Mouse (Mus musculus) forebrain, embryonic 10.5 days (tissue): Measurements from ENCODE around the gene Fgf13. TPM values are rescaled to one million over a fixed set of nuclear protein-coding genes. Genes with fewer than 3 reads are reported as not detected.

Source experiments
- DNase-seq: peaks from one replicate; pipeline ENCODE4 v3.0.0-alpha.2; 2017; ENCODE audit warnings: low spot score; ENCODE audit errors: extremely low spot score
- H3K27ac ChIP-seq: fragments of 300-500 bp; sonication (generic); 2 replicates; pipeline ENCODE4 v1.5.1; 2016; ENCODE audit warnings: mild to moderate bottlenecking
- H3K27me3 ChIP-seq: fragments of 300-500 bp; sonication (generic); 2 replicates; pipeline ENCODE4 v1.6.1; 2016; ENCODE audit warnings: mild to moderate bottlenecking; ENCODE audit not compliant: poor library complexity, severe bottlenecking
- H3K36me3 ChIP-seq: fragments of 300-500 bp; sonication (generic); replicated peaks from 2 replicates; pipeline ENCODE4 v1.6.1; 2016; ENCODE audit warnings: mild to moderate bottlenecking, moderate library complexity
- H3K4me1 ChIP-seq: fragments of 300-500 bp; sonication (generic); 2 replicates; pipeline ENCODE4 v1.6.1; 2016
- H3K4me3 ChIP-seq: fragments of 300-500 bp; sonication (generic); 2 replicates; pipeline ENCODE4 v1.5.1; 2016; ENCODE audit warnings: mild to moderate bottlenecking, moderate library complexity
- H3K9me3 ChIP-seq: fragments of 300-500 bp; sonication (generic); 2 replicates; pipeline ENCODE4 v1.6.1; 2016; ENCODE audit warnings: mild to moderate bottlenecking, moderate library complexity
- WGBS: fragments of 180-500 bp; shearing (Covaris S2); methylation state at CpG from one replicate; pipeline ENCODE4 v1.1.7; 2016; 5-methylcytosine and 5-hydroxymethylcytosine counted together
- polyA plus RNA-seq: library from polyadenylated mRNA; unstranded; fragments of >200 nt; fragmentation: Nextera tagmentation; extraction: Ambion mirVana; gene quantifications from 2 replicates; pipeline ENCODE4 v1.2.1, GENCODE M21; 2016

Gene Fgf13
- 20.3 and 20.6 TPM in 2 replicates for polyA plus RNA-seq

GRCm38 (mm10) chrX:59567695-59568431 lies at the start of gene Fgf13:
Fgf13 (minus strand) TSS chrX:59568071.
- Histone ChIP-seq H3K4me1 (peaks cover 5% of the 10 kb centered on the region), H3K4me3 (peak within 1 kb of the TSS; percentile 59), H3K27ac (peak within 1 kb of the TSS; percentile 87), H3K36me3 (no peaks in the 10 kb centered on the region), H3K9me3 (no peaks in the 10 kb centered on the region), H3K27me3 (peaks cover 62% of the 10 kb centered on the region)
- WGBS: 19% methylated on average over 27 of the region's 47 CpGs
- DNase-seq: peak; percentile 38

GRCm38 (mm10) chrX:59606535-59606934 lies 38.7 kb upstream of the Fgf13 start:
- Histone ChIP-seq H3K4me3 (no peak overlapping the region), H3K4me1 (no peaks in the 10 kb centered on the region), H3K9me3 (no peaks in the 10 kb centered on the region), H3K27me3 (no peaks in the 10 kb centered on the region), H3K36me3 (no peaks in the 10 kb centered on the region), H3K27ac (no peak overlapping the region)
- 79% methylated on average over 1 of the region's 1 CpGs for WGBS
- no peak for DNase-seq

- Histone ChIP-seq H3K27me3 (no peaks in the 10 kb centered on the region; the same call in none of the 2 replicates), H3K27ac (no peak overlapping the region), H3K4me3 (no peak overlapping the region), H3K9me3 (no peaks in the 10 kb centered on the region), H3K4me1 (0 out of 2 replicates have a peak, but pooled peaks cover 3% of the 10 kb centered on the region), H3K36me3 (no peaks in the 10 kb centered on the region)
- WGBS: 57% methylated on average over 5 of the region's 5 CpGs
- no peak for DNase-seq
Measured at GRCm38 (mm10) chrX:59589050-59589449, 21.2 kb upstream of the Fgf13 start.

GRCm38 (mm10) chrX:59585508-59586186 lies 17.8 kb upstream of the Fgf13 start:
- no peak for DNase-seq

GRCm38 (mm10) chrX:59584034-59584433 lies 16.2 kb upstream of the Fgf13 start:
- no peak for DNase-seq
- H3K9me3 ChIP-seq: no peaks in the 10 kb centered on the region
- no peaks in the 10 kb centered on the region for H3K36me3 ChIP-seq
- no peaks in the 10 kb centered on the region; the same call in none of the 2 replicates for H3K27me3 ChIP-seq
- H3K27ac ChIP-seq: no peak overlapping the region
- H3K4me3 ChIP-seq: no peak overlapping the region
- H3K4me1 ChIP-seq: 0 out of 2 replicates have a peak, but pooled peaks cover 3% of the 10 kb centered on the region

More at GRCm38 (mm10) chrX:59585508-59586186, 17.8 kb upstream of the Fgf13 start:
- Histone ChIP-seq H3K27me3 (no peaks in the 10 kb centered on the region; the same call in none of the 2 replicates), H3K4me3 (no peak overlapping the region), H3K27ac (no peak overlapping the region), H3K4me1 (0 out of 2 replicates have a peak, but pooled peaks cover 3% of the 10 kb centered on the region), H3K9me3 (no peaks in the 10 kb centered on the region), H3K36me3 (no peaks in the 10 kb centered on the region)
- 84% methylated on average over 11 of the region's 11 CpGs for WGBS

- Histone ChIP-seq H3K9me3 (no peaks in the 10 kb centered on the region), H3K36me3 (no peaks in the 10 kb centered on the region), H3K4me3 (peak overlapping the region; percentile 59), H3K4me1 (peaks cover 5% of the 10 kb centered on the region), H3K27me3 (peaks cover 62% of the 10 kb centered on the region), H3K27ac (peak overlapping the region; percentile 87)
- WGBS: 15% methylated on average over 57 of the region's 75 CpGs
- peak; percentile 44 for DNase-seq
Measured at GRCm38 (mm10) chrX:59566826-59567694, 811 bp downstream of the Fgf13 start.

- peaks cover 62% of the 10 kb centered on the region for H3K27me3 ChIP-seq
- DNase-seq: peak; percentile 34
- H3K27ac ChIP-seq: peak overlapping the region; percentile 87
- no peaks in the 10 kb centered on the region for H3K9me3 ChIP-seq
- H3K4me3 ChIP-seq: peak overlapping the region; percentile 59
- no peaks in the 10 kb centered on the region for H3K36me3 ChIP-seq
- WGBS: 20% methylated on average over 18 of the region's 18 CpGs
- H3K4me1 ChIP-seq: peaks cover 5% of the 10 kb centered on the region
Measured at GRCm38 (mm10) chrX:59566017-59566679, 1.7 kb downstream of the Fgf13 start.

- 84% methylated on average over 2 of the region's 2 CpGs for WGBS
- DNase-seq: no peak
- no peaks in the 10 kb centered on the region for H3K27me3 ChIP-seq
Measured at GRCm38 (mm10) chrX:59547931-59548330, 19.9 kb downstream of the Fgf13 start.

GRCm38 (mm10) chrX:59508273-59508672 lies 59.6 kb downstream of the Fgf13 start:
- Histone ChIP-seq H3K27me3 (no peaks in the 10 kb centered on the region), H3K27ac (no peak overlapping the region)
- WGBS: 85% methylated on average over 4 of the region's 4 CpGs

More at GRCm38 (mm10) chrX:59547931-59548330, 19.9 kb downstream of the Fgf13 start:
- H3K4me1 ChIP-seq: no peaks in the 10 kb centered on the region
- H3K4me3 ChIP-seq: no peak overlapping the region
- H3K27ac ChIP-seq: no peak overlapping the region
- H3K36me3 ChIP-seq: no peaks in the 10 kb centered on the region
- H3K9me3 ChIP-seq: no peaks in the 10 kb centered on the region

GRCm38 (mm10) chrX:59493388-59493787 lies 74.5 kb downstream of the Fgf13 start:
- H3K9me3 ChIP-seq: no peaks in the 10 kb centered on the region
- H3K4me1 ChIP-seq: no peaks in the 10 kb centered on the region
- WGBS: 50% methylated on average over 1 of the region's 1 CpGs

More at GRCm38 (mm10) chrX:59508273-59508672, 59.6 kb downstream of the Fgf13 start:
- no peaks in the 10 kb centered on the region for H3K36me3 ChIP-seq
- no peak for DNase-seq
- H3K4me1 ChIP-seq: no peaks in the 10 kb centered on the region
- no peak overlapping the region for H3K4me3 ChIP-seq
- no peaks in the 10 kb centered on the region for H3K9me3 ChIP-seq

GRCm38 (mm10) chrX:59485426-59485825 lies 82.4 kb downstream of the Fgf13 start:
- WGBS: 80% methylated on average over 2 of the region's 2 CpGs
- H3K27me3 ChIP-seq: no peaks in the 10 kb centered on the region
- H3K9me3 ChIP-seq: no peaks in the 10 kb centered on the region
- H3K4me3 ChIP-seq: no peak overlapping the region
- no peaks in the 10 kb centered on the region for H3K4me1 ChIP-seq
- no peak overlapping the region for H3K27ac ChIP-seq
- no peaks in the 10 kb centered on the region for H3K36me3 ChIP-seq
- DNase-seq: no peak

More at GRCm38 (mm10) chrX:59493388-59493787, 74.5 kb downstream of the Fgf13 start:
- Histone ChIP-seq H3K27me3 (no peaks in the 10 kb centered on the region), H3K27ac (no peak overlapping the region), H3K4me3 (no peak overlapping the region), H3K36me3 (no peaks in the 10 kb centered on the region)
- no peak for DNase-seq
